Mouse (Mus musculus): ENCODE results near the gene Gm19684. TPM values are rescaled to one million over a fixed set of nuclear protein-coding genes. Genes with fewer than 3 reads are reported as not detected.
"Not testable (repeated sequence)": the region's sequence is repeated elsewhere in the genome, so short reads cannot be mapped to it uniquely, and the experiment has no call there.

The Gm19684 gene
- polyA plus RNA-seq, 1 experiment from 2014 or later, result 0.21 TPM

- ATAC-seq (replicated peaks; ENCODE audit: extremely low read depth, insufficient read depth, low FRiP score); H3K4me1 ChIP-seq (ENCODE audit: control insufficient read depth, insufficient read depth, low read length); H3K4me2 ChIP-seq (ENCODE audit: low read depth, low read length); H3K4me3 ChIP-seq (ENCODE audit: low read length); H3K27ac ChIP-seq (ENCODE audit: low read length); H3K36me3 ChIP-seq (ENCODE audit: control insufficient read depth, insufficient read depth); H3K9me3 ChIP-seq (replicated peaks; ENCODE audit: control insufficient read depth, low read length); H3K9ac ChIP-seq (ENCODE audit: low read length): not testable (repeated sequence)
- peaks cover 31% of the 10 kb centered on the region for H3K27me3 ChIP-seq (ENCODE audit: control insufficient read depth, insufficient read depth, low read length)
- 85% methylated on average over 1 of the region's 1 CpGs for WGBS
These were observed 25.5 kb downstream of the Gm19684 start for GRCm38 (mm10) chr17:36146937-36147336.

DNA sequence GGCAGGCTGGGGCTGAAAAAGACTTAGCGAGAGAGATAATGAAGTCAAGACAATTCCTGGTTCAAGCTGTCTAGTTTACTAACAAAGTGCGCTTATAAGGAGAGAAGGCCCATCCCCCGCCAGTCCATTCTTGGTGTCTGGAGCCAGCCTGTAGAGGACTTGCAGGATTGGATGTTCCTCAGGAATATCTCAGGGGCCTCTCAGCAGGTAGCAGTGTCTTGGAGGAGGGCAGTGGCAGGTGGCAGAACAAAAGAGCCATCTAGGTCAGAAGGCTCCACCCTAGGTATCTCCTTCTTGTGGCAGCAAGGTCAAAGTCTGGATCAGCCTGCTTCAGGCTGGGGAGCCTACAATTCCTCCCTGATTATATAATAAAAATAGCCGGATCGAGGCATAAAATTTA, 27.0 kb downstream of the Gm19684 start:
- WGBS, result 75% methylated on average over 5 of the region's 5 CpGs
- not testable (repeated sequence) for H3K36me3 ChIP-seq (ENCODE audit: control insufficient read depth, insufficient read depth); H3K9me3 ChIP-seq (replicated peaks; ENCODE audit: control insufficient read depth, low read length); ATAC-seq (replicated peaks; ENCODE audit: extremely low read depth, insufficient read depth, low FRiP score); H3K27ac ChIP-seq (ENCODE audit: low read length); H3K4me2 ChIP-seq (ENCODE audit: low read depth, low read length); H3K4me1 ChIP-seq (ENCODE audit: control insufficient read depth, insufficient read depth, low read length); H3K4me3 ChIP-seq (ENCODE audit: low read length); H3K9ac ChIP-seq (ENCODE audit: low read length)
- peaks cover 30% of the 10 kb centered on the region for H3K27me3 ChIP-seq (ENCODE audit: control insufficient read depth, insufficient read depth, low read length)

DNA sequence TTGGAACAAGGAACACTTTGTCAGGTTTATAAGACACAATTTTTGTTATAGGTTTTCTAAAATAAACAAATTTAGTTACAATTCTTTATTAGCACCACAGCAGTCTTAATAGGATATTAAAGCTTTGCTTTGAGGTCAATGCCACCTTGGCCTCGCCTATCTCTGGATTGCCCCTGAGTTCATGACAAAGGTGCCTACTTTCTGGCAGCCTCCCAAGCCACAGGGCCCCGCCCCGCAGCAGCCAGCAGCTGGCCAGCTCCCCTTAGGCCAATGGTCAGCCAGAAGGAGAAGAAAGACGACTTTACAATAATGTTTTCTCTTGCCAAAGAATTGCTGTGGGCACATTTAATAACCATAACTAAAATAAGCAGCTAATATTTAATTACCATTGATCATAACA, 29.7 kb downstream of the Gm19684 start:
- not testable (repeated sequence) for H3K4me3 ChIP-seq (ENCODE audit: low read length); H3K9me3 ChIP-seq (replicated peaks; ENCODE audit: control insufficient read depth, low read length); H3K4me2 ChIP-seq (ENCODE audit: low read depth, low read length); H3K27ac ChIP-seq (ENCODE audit: low read length); H3K4me1 ChIP-seq (ENCODE audit: control insufficient read depth, insufficient read depth, low read length); H3K9ac ChIP-seq (ENCODE audit: low read length); H3K36me3 ChIP-seq (ENCODE audit: control insufficient read depth, insufficient read depth); ATAC-seq (replicated peaks; ENCODE audit: extremely low read depth, insufficient read depth, low FRiP score)
- H3K27me3 ChIP-seq (ENCODE audit: control insufficient read depth, insufficient read depth, low read length), result peaks cover 28% of the 10 kb centered on the region
- WGBS, result 37% methylated on average over 4 of the region's 4 CpGs

DNA sequence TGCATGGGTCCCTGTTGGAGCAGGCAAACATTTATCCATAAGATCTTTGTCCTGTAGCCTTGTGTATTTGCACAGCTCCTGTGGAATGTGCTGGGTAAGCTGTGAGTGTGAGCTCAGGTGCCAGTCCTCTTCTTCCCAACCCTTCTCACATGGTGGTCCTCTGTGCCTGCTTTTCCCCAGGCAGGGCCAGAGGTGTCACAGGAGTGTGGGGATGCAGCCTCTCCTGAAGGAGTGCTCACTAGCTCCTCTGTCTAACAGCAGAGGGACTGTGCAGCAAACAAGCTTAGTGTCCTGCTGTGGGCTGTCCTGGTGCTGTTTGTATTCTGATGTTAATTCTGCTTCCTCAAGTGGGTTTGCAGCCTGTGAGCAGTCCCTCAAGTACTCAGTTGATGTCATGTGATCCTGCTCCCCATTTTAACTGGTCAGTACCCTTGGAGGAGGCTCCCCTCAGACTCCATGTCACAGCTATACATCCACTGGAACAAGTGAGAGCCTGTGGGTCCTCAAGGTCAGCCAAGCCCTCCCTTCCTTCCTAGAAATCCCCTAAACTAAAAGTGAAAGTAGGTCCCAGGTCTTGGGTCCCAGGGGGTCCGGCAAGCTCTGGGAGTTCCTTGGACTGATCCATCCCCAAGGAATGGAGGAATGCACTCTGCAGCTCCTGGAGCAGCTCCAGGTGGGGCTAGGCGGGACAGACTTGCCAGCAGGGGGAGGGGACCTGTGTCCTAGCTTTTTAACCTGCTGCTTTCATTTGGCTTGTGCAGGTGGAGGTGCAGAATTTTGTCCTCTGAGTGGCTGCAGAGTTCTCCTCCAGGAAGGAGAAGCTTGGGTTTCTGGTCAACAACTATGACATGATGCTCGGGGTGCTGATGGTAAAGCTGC, 33.0 kb downstream of the Gm19684 start:
- Histone ChIP-seq H3K36me3 (ENCODE audit: control insufficient read depth, insufficient read depth) (no peaks in the 10 kb centered on the region), H3K4me2 (ENCODE audit: low read depth, low read length) (0 out of 2 replicates have a peak overlapping the region, but pooled peaks have one; percentile 6), H3K27ac (ENCODE audit: low read length) (no peak overlapping the region), H3K4me1 (ENCODE audit: control insufficient read depth, insufficient read depth, low read length) (no peaks in the 10 kb centered on the region), H3K4me3 (ENCODE audit: low read length) (no peak overlapping the region), H3K27me3 (ENCODE audit: control insufficient read depth, insufficient read depth, low read length) (peaks cover 34% of the 10 kb centered on the region), H3K9ac (ENCODE audit: low read length) (no peak overlapping the region), H3K9me3 (replicated peaks; ENCODE audit: control insufficient read depth, low read length) (no peaks in the 10 kb centered on the region)
- WGBS, result 23% methylated on average over 3 of the region's 3 CpGs
- no peak for ATAC-seq (replicated peaks; ENCODE audit: extremely low read depth, insufficient read depth, low FRiP score)

DNA sequence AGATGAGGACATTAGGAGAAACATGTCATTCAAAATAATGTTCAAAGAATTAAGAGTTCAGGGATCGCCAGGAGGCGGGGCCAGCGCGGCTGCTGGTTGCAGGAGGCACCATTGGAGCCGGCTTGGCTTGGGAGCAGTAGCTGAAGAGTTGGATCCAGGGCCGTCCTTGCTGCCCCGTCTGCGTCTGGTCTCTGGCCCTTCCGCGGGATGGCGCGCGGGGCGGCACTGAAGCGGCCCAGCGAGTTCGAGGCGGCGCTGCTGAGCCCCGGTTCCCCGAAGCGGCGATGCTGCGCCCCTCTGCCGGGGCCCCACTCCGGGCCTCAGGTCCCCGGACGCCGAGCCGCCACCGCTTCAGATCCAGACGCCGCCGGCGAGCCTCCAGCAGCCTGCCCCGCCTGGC, 36.3 kb downstream of the Gm19684 start:
- H3K36me3 ChIP-seq (ENCODE audit: control insufficient read depth, insufficient read depth); H3K27ac ChIP-seq (ENCODE audit: low read length); H3K9me3 ChIP-seq (replicated peaks; ENCODE audit: control insufficient read depth, low read length); H3K4me1 ChIP-seq (ENCODE audit: control insufficient read depth, insufficient read depth, low read length): not testable (repeated sequence)
- Histone ChIP-seq H3K9ac (ENCODE audit: low read length) (0 out of 2 replicates have a peak overlapping the region, but pooled peaks have one; percentile 2), H3K4me2 (ENCODE audit: low read depth, low read length) (peak overlapping the region; percentile 52), H3K27me3 (ENCODE audit: control insufficient read depth, insufficient read depth, low read length) (peaks cover 49% of the 10 kb centered on the region), H3K4me3 (ENCODE audit: low read length) (peak overlapping the region; percentile 31)
- 0% methylated on average over 36 of the region's 36 CpGs for WGBS
- 0 out of 2 replicates have a peak, but pooled peaks have one; percentile 45 for ATAC-seq (replicated peaks; ENCODE audit: extremely low read depth, insufficient read depth, low FRiP score)

- not testable (repeated sequence) for H3K4me1 ChIP-seq (ENCODE audit: control insufficient read depth, insufficient read depth, low read length); H3K27ac ChIP-seq (ENCODE audit: low read length); H3K9me3 ChIP-seq (replicated peaks; ENCODE audit: control insufficient read depth, low read length); H3K9ac ChIP-seq (ENCODE audit: low read length); H3K36me3 ChIP-seq (ENCODE audit: control insufficient read depth, insufficient read depth); ATAC-seq (replicated peaks; ENCODE audit: extremely low read depth, insufficient read depth, low FRiP score)
- H3K4me3 ChIP-seq (ENCODE audit: low read length), result peak overlapping the region; percentile 31; the same call in 1 of the 2 replicates
- H3K4me2 ChIP-seq (ENCODE audit: low read depth, low read length), result peak overlapping the region; percentile 52
- whole genome bisulfite sequencing, result 16% methylated on average over 11 of the region's 11 CpGs
- H3K27me3 ChIP-seq (ENCODE audit: control insufficient read depth, insufficient read depth, low read length), result peaks cover 47% of the 10 kb centered on the region
These were observed 36.8 kb downstream of the Gm19684 start for GRCm38 (mm10) chr17:36158264-36158663.

DNA sequence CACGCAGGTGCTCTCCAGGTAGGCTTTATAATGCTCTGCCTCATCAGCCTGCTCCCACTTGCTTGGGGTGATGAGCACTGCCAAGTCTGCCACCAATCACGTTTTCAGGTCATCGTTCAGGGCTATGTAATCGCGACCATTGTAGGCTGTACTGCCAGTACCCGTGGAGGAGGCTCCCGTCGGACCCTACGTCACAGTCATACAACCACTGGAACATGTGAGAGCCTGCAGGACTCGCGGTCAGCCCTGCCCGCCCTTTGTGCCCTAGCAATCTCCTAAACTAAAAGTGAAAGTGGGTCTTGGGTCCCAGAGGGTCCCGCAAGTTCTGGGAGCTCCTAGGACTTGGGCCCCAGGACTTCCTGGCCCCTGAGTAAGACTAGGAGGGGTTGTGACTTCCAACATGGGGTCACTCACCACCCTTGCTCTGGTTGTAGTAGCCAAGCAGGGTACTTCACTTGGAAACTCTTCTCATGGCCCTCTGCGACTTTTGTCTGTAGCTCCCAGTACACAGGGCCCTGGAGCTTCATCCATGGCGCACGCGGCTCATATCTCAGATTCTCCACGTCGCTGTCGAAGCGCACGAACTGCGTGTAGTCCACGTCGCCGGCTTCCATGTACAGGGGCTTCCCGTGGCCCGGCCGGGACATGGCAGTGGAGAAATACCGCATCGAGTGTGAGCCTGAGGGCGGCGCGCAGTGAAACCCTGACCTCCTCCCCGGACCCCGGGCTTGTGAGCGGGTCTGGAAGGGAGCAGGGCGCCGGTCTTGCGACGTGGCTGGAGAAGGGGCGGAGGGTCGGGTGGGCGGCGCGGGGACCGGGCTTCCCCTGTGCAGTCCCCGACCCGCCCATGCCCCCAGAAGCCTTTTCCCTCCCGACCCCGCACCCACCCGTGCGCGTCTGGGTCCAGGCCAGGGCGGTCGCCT, 39.9 kb downstream of the Gm19684 start:
- Histone ChIP-seq H3K36me3 (ENCODE audit: control insufficient read depth, insufficient read depth) (no peaks in the 10 kb centered on the region), H3K27ac (ENCODE audit: low read length) (no peak overlapping the region), H3K4me2 (ENCODE audit: low read depth, low read length) (peak overlapping the region; percentile 58), H3K4me3 (ENCODE audit: low read length) (peak overlapping the region; percentile 36), H3K9me3 (replicated peaks; ENCODE audit: control insufficient read depth, low read length) (no peaks in the 10 kb centered on the region), H3K9ac (ENCODE audit: low read length) (no peak overlapping the region), H3K4me1 (ENCODE audit: control insufficient read depth, insufficient read depth, low read length) (peaks cover 4% of the 10 kb centered on the region; the same call in 1 of the 2 replicates), H3K27me3 (ENCODE audit: control insufficient read depth, insufficient read depth, low read length) (peaks cover 49% of the 10 kb centered on the region)
- ATAC-seq (replicated peaks; ENCODE audit: extremely low read depth, insufficient read depth, low FRiP score), result 0 out of 2 replicates have a peak, but pooled peaks have one; percentile 14
- whole genome bisulfite sequencing, result 3% methylated on average over 48 of the region's 56 CpGs

DNA sequence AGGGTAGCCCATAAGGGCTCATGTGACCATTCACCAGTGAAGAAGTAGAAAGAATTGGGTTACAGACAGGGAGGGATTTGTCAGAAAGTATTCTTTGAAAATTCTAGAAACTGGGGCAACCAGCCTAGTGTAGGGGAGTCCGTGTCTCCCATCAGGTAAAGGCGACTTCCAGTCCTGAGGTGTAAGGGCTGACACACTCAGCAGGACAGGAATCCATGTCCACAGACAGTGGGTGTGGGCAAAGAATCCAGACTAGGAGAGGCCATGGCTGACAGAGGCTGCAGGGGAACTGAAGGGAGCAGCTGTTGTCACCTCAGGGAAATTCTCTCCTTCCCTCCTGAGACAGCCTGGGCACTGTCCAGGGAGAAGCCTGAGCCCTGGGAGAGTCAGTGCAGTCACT, 45.4 kb downstream of the Gm19684 start:
- peaks cover 60% of the 10 kb centered on the region for H3K27me3 ChIP-seq (ENCODE audit: control insufficient read depth, insufficient read depth, low read length)
- not testable (repeated sequence) for H3K9ac ChIP-seq (ENCODE audit: low read length); H3K4me2 ChIP-seq (ENCODE audit: low read depth, low read length); H3K36me3 ChIP-seq (ENCODE audit: control insufficient read depth, insufficient read depth); ATAC-seq (replicated peaks; ENCODE audit: extremely low read depth, insufficient read depth, low FRiP score); H3K4me3 ChIP-seq (ENCODE audit: low read length); H3K4me1 ChIP-seq (ENCODE audit: control insufficient read depth, insufficient read depth, low read length); H3K9me3 ChIP-seq (replicated peaks; ENCODE audit: control insufficient read depth, low read length); H3K27ac ChIP-seq (ENCODE audit: low read length)
- 20% methylated on average over 2 of the region's 2 CpGs for WGBS

Measured in heart, embryonic 16.5 days (tissue).